Mouse (Mus musculus) E14TG2a.4 (cell line): ENCODE results near the gene Fbxo11.

Experiments
- CTCF ChIP-seq: conservative IDR thresholded peaks from 2 replicates; pipeline ENCODE4 v1.5.1; 2014; ENCODE audit warnings: low read length
- NANOG ChIP-seq: IDR thresholded peaks from 2 replicates; pipeline ENCODE4 v1.6.1; 2014; ENCODE audit warnings: borderline replicate concordance, low read length, mixed read lengths

DNA sequence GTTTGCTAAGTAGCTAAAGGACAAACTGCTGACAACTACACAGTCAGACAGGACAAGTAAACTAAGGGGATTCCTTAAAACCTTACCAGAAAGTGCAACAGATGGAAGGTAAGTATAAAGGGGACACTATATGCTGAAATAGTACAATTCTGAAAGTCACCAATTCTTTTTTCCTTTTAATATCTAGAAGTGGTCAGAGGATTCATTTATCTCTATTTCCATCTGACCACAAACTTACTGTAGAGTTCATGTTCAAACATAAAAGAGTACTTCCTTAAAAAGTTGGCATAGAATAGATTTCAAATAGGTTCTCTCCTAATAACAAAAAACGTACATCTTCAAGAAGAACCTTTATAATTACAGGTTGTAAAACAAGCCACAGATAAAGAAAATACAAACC is 71.8 kb downstream of the Fbxo11 start:
- TF ChIP-seq CTCF (no peak), NANOG (no peak)
